Mouse (Mus musculus) testis, postnatal 10 days (tissue): ENCODE results near the gene Smap1.

Experiments used
- DNase-seq: peaks from one replicate; pipeline ENCODE4 v3.0.0; 2021; ENCODE audit warnings: low spot score

The Smap1 gene

GRCm38 (mm10) chr1:23834819-23835218 is 87.3 kb downstream of the Smap1 start:
- no peak for DNase-seq

- no peak for DNase-seq
Observed at GRCm38 (mm10) chr1:23834246-23834645, 87.9 kb downstream of the Smap1 start.

DNA sequence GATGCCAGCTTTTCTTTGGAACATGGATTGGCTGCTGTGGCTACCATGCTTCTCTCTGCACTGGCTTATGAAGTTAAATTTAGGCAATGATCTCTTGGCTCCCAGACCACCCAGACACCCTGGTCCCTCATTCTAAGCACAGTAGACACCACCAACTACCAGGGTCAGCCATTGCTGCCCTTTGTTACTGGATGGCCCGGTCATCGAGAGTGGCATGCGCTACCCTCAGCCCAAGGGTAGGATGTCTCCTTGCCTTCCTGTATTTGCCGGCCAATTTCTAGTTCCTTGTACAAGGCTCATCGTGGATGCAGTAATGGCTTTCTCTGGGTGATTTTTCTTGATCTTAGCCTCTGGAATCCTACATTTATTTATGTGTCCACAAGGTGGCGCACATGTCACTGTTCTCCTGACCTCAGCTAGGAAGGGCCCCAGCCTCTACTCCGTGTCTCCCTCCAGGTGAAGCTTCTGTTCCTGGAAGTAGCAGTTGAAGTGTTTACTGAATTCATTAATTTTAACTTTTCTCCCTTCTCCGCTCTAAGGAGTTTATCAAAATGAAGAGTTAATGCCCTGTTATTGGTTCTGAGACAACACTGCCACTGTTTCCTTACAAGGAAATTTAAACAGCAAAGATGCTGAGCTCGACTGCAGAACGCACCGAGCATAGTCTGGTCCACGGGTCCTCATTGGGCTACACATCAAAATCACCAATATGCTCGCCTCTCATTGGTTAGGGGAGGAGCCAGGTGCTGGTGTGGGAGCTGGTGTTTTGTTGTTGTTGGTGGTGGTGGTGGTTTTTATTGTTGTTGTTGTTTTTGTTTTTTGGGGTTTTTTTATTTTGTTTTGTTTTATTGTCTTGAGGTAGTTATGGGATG is 95.0 kb downstream of the Smap1 start:
- DNase-seq = peak; percentile 69

GRCm38 (mm10) chr1:23821615-23822014 is 100.5 kb downstream of the Smap1 start:
- no peak for DNase-seq

DNA sequence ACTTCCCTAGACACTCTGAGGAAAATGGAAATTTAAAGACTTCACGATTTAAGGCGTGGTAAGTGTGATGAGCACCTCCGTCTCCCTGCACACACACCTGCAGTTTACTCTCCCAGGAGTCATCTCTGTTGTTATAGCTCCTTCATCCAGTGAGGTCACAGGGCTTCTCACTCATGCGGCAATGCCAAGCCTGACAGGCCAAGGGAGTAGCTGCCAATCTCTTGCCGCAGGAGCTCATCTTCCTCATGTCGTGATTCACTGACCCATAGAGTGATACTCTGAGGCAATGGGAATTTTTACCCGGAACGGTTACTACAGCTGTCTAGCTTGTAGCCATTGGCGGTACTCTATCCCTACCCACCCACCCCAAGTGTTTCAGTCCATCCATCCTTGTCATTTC is 123.8 kb downstream of the Smap1 start:
- DNase-seq = no peak
